Mouse (Mus musculus) macrophage (primary cell): ENCODE data around the gene Acot5. TPM values are rescaled to one million over a fixed set of nuclear protein-coding genes. Genes with fewer than 3 reads are reported as not detected.
A peak's percentile ranks its signal among the peaks of the same experiment; 100 is the strongest.
"Not testable (repeated sequence)": the region's sequence is repeated elsewhere in the genome, so short reads cannot be mapped to it uniquely, and the experiment has no call there.

Experiments
- H3K27ac ChIP-seq: fragments of 350-480 bp; formaldehyde crosslinking; 2 replicates; pipeline ENCODE4 v1.9.0; 2021
- H3K36me3 ChIP-seq: fragments of 350-480 bp; formaldehyde crosslinking; 2 replicates; pipeline ENCODE4 v1.9.0; 2021; ENCODE audit errors: inconsistent target
- H3K4me3 ChIP-seq: fragments of 350-480 bp; formaldehyde crosslinking; 2 replicates; pipeline ENCODE4 v1.9.0; 2021; ENCODE audit errors: inconsistent target
- H3K79me2 ChIP-seq: fragments of 350-480 bp; formaldehyde crosslinking; 2 replicates; pipeline ENCODE4 v1.9.0; 2021; ENCODE audit errors: inconsistent target
- WGBS: methylation state at CpG from one replicate; pipeline ENCODE4 v1.1.7; 2026; ENCODE audit warnings: inconsistent platforms; ENCODE audit not compliant: missing documents; 5-methylcytosine and 5-hydroxymethylcytosine counted together
- polyA plus RNA-seq: library from polyadenylated mRNA; stranded (reverse); fragments of 250-400 nt; gene quantifications from 3 replicates; pipeline ENCODE4 v1.2.4, GENCODE M21; 2018; ENCODE audit warnings: inconsistent platforms

Acot5 gene
- polyA plus RNA-seq, 1 experiment from 2014 or later: not detected

- H3K79me2 ChIP-seq: no peaks in the 10 kb centered on the region
- no peak overlapping the region for H3K4me3 ChIP-seq
- H3K36me3 ChIP-seq: no peaks in the 10 kb centered on the region
- WGBS: 98% methylated on average over 4 of the region's 4 CpGs
- H3K27ac ChIP-seq: no peak overlapping the region
Observed at GRCm38 (mm10) chr12:84077371-84077990, 8.4 kb downstream of the Acot5 start.

- WGBS: 94% methylated on average over 2 of the region's 2 CpGs
- no peak overlapping the region for H3K27ac ChIP-seq
Observed at GRCm38 (mm10) chr12:84083842-84084241, 14.7 kb downstream of the Acot5 start.

GRCm38 (mm10) chr12:84084581-84084980 is 15.5 kb downstream of the Acot5 start:
- Histone ChIP-seq H3K36me3 (no peaks in the 10 kb centered on the region), H3K4me3 (no peak overlapping the region), H3K79me2 (no peaks in the 10 kb centered on the region), H3K27ac (no peak overlapping the region)
- 89% methylated on average over 4 of the region's 4 CpGs for WGBS

More at GRCm38 (mm10) chr12:84083842-84084241, 14.7 kb downstream of the Acot5 start:
- H3K36me3 ChIP-seq: no peaks in the 10 kb centered on the region
- no peak overlapping the region for H3K4me3 ChIP-seq
- no peaks in the 10 kb centered on the region for H3K79me2 ChIP-seq

GRCm38 (mm10) chr12:84094666-84095065 is 25.5 kb downstream of the Acot5 start:
- 88% methylated on average over 5 of the region's 5 CpGs for WGBS

GRCm38 (mm10) chr12:84099605-84100004 is 30.5 kb downstream of the Acot5 start:
- 97% methylated on average over 2 of the region's 2 CpGs for WGBS
- no peaks in the 10 kb centered on the region for H3K79me2 ChIP-seq
- no peaks in the 10 kb centered on the region for H3K36me3 ChIP-seq
- no peak overlapping the region for H3K27ac ChIP-seq
- no peak overlapping the region for H3K4me3 ChIP-seq

More at GRCm38 (mm10) chr12:84094666-84095065, 25.5 kb downstream of the Acot5 start:
- H3K79me2 ChIP-seq, H3K27ac ChIP-seq, H3K36me3 ChIP-seq, H3K4me3 ChIP-seq: not testable (repeated sequence)

GRCm38 (mm10) chr12:84100071-84100470 is 30.9 kb downstream of the Acot5 start:
- H3K79me2 ChIP-seq: no peaks in the 10 kb centered on the region
- no peak overlapping the region for H3K27ac ChIP-seq
- no peak overlapping the region for H3K4me3 ChIP-seq
- 88% methylated on average over 1 of the region's 1 CpGs for WGBS
- no peaks in the 10 kb centered on the region for H3K36me3 ChIP-seq

- peak within 1 kb of the TSS; percentile 17; the same call in 1 of the 2 replicates for H3K4me3 ChIP-seq
- H3K36me3 ChIP-seq, H3K27ac ChIP-seq, H3K79me2 ChIP-seq: not testable (repeated sequence)
- 3% methylated on average over 56 of the region's 80 CpGs for WGBS
Observed at GRCm38 (mm10) chr12:84100604-84101492, 31.7 kb downstream of the Acot5 start, which contains the start of gene Acot6. Gene Acot6, plus strand, starts transcription at chr12:84100654.

- Histone ChIP-seq H3K79me2 (no peaks in the 10 kb centered on the region), H3K27ac (no peak overlapping the region), H3K4me3 (no peak overlapping the region), H3K36me3 (no peaks in the 10 kb centered on the region)
- WGBS: 82% methylated on average over 2 of the region's 2 CpGs
Observed at GRCm38 (mm10) chr12:84101493-84101845, 32.3 kb downstream of the Acot5 start.

- Histone ChIP-seq H3K27ac (no peak overlapping the region), H3K4me3 (no peak overlapping the region), H3K36me3 (no peaks in the 10 kb centered on the region), H3K79me2 (no peaks in the 10 kb centered on the region)
- WGBS: 95% methylated on average over 3 of the region's 3 CpGs
Observed at GRCm38 (mm10) chr12:84107012-84107411, 37.9 kb downstream of the Acot5 start.

- Histone ChIP-seq H3K36me3 (no peaks in the 10 kb centered on the region), H3K27ac (no peak overlapping the region), H3K79me2 (no peaks in the 10 kb centered on the region), H3K4me3 (no peak overlapping the region)
- WGBS: 27% methylated on average over 1 of the region's 1 CpGs
Observed at GRCm38 (mm10) chr12:84107692-84108091, 38.6 kb downstream of the Acot5 start.

- no peak overlapping the region for H3K4me3 ChIP-seq
- 83% methylated on average over 1 of the region's 1 CpGs for WGBS
- H3K79me2 ChIP-seq: no peaks in the 10 kb centered on the region
- H3K36me3 ChIP-seq: no peaks in the 10 kb centered on the region
- no peak overlapping the region for H3K27ac ChIP-seq
Observed at GRCm38 (mm10) chr12:84109924-84110323, 40.8 kb downstream of the Acot5 start.

GRCm38 (mm10) chr12:84110814-84111213 is 41.7 kb downstream of the Acot5 start:
- Histone ChIP-seq H3K79me2 (no peaks in the 10 kb centered on the region), H3K36me3 (no peaks in the 10 kb centered on the region)
- 44% methylated on average over 4 of the region's 4 CpGs for WGBS

GRCm38 (mm10) chr12:84113676-84114075 is 44.6 kb downstream of the Acot5 start:
- Histone ChIP-seq H3K36me3 (no peaks in the 10 kb centered on the region), H3K4me3 (peak overlapping the region; percentile 29; the same call in 1 of the 2 replicates), H3K27ac (no peak overlapping the region), H3K79me2 (no peaks in the 10 kb centered on the region)
- WGBS: 21% methylated on average over 6 of the region's 6 CpGs

More at GRCm38 (mm10) chr12:84110814-84111213, 41.7 kb downstream of the Acot5 start:
- Histone ChIP-seq H3K4me3 (no peak overlapping the region), H3K27ac (no peak overlapping the region)

- Histone ChIP-seq H3K79me2 (no peaks in the 10 kb centered on the region), H3K36me3 (no peaks in the 10 kb centered on the region), H3K27ac (no peak within 1 kb of the TSS), H3K4me3 (peak within 1 kb of the TSS; percentile 29)
- WGBS: 8% methylated on average over 29 of the region's 35 CpGs
Observed at GRCm38 (mm10) chr12:84114153-84114994, 45.2 kb downstream of the Acot5 start, which contains the start of gene Dnal1. Gene Dnal1, plus strand, starts transcription at chr12:84114366.
